Mouse (Mus musculus) hindbrain, embryonic 12.5 days (tissue): ENCODE measurements at regions not wholly inside any gene's neighbourhood (a gene's known extent, or its start where the extent isn't known, plus 50 kb on each side); places are given as distances from the start of the nearest gene placed in this dataset.

ENCODE experiments used
- ATAC-seq: fragments of 200-750 bp; cut with Nextera tagmentation; 2 replicates; pipeline ENCODE4 v1.8.0; 2017; ENCODE audit warnings: moderate TSS enrichment; ENCODE audit not compliant: low FRiP score
- H3K27ac ChIP-seq: fragments of 300-500 bp; sonication (generic); 2 replicates; pipeline ENCODE4 v1.5.1; 2016; ENCODE audit warnings: mild to moderate bottlenecking
- H3K27me3 ChIP-seq: fragments of 300-500 bp; sonication (generic); 2 replicates; pipeline ENCODE4 v1.6.1; 2016; ENCODE audit warnings: mild to moderate bottlenecking
- H3K36me3 ChIP-seq: fragments of 300-500 bp; sonication (generic); 2 replicates; pipeline ENCODE4 v1.6.1; 2016; ENCODE audit warnings: mild to moderate bottlenecking
- H3K4me1 ChIP-seq: fragments of 300-500 bp; sonication (generic); 2 replicates; pipeline ENCODE4 v1.6.1; 2016
- H3K4me2 ChIP-seq: fragments of 300-500 bp; sonication (generic); replicated peaks from 2 replicates; pipeline ENCODE4 v1.6.1; 2016; ENCODE audit warnings: mild to moderate bottlenecking
- H3K4me3 ChIP-seq: fragments of 300-500 bp; sonication (generic); 2 replicates; pipeline ENCODE4 v1.5.1; 2016; ENCODE audit warnings: mild to moderate bottlenecking
- H3K9ac ChIP-seq: fragments of 300-500 bp; sonication (generic); 2 replicates; pipeline ENCODE4 v1.6.1; 2016; ENCODE audit warnings: mild to moderate bottlenecking, moderate library complexity
- H3K9me3 ChIP-seq: fragments of 300-500 bp; sonication (generic); replicated peaks from 2 replicates; pipeline ENCODE4 v1.6.1; 2016; ENCODE audit warnings: mild to moderate bottlenecking
- WGBS: fragments of 180-500 bp; shearing (Covaris S2); methylation state at CpG from one replicate; pipeline ENCODE4 v1.1.7; 2016; 5-methylcytosine and 5-hydroxymethylcytosine counted together

DNA sequence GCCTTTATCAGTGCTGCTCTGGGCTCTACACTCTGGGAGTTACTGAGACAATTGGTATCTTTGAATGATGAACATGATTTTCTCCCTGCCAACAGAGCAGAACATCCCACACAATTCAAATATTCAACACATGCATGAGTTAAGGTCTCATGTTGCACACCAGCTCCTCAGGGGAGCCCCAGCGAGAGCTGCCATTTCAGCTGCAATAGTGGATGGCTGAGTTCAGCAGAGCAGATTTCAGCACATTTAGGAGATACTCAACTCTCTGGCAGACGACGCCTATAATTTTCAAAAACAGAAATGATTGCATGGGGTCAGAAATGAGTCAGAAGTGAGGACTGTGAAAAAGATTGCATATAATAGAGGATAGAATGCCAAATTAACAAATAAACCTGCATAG, 105.6 kb upstream of the Tyw5 start:
- H3K36me3 ChIP-seq: no peaks in the 10 kb centered on the region
- H3K9ac ChIP-seq: no peak overlapping the region
- H3K27ac ChIP-seq: no peak overlapping the region
- no peaks in the 10 kb centered on the region for H3K27me3 ChIP-seq
- H3K4me3 ChIP-seq: no peak overlapping the region
- 66% methylated on average over 3 of the region's 3 CpGs for WGBS
- no peak overlapping the region for H3K4me2 ChIP-seq
- H3K9me3 ChIP-seq: no peaks in the 10 kb centered on the region
- ATAC-seq: no peak
- no peaks in the 10 kb centered on the region for H3K4me1 ChIP-seq

DNA sequence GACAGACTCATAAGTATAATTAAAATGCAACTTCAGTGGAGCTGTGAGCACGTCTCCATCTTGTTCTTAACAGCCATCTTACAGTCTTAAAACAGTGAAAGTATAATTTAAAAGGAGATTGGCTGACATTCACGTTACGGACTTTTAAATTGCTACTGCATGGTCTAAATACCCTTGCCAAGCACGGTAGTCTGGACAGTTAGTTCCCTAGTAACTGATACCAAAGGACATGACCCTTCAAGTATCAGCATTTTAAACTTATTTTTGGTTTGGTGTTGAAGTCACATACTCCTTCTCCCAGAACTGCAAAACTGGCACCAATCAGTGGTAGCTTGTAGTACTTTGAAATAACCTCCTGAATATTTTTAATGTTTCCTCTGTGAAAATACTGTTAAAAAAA, 119.1 kb upstream of the Tyw5 start:
- no peak overlapping the region for H3K4me3 ChIP-seq
- H3K4me2 ChIP-seq: no peak overlapping the region
- no peak overlapping the region for H3K27ac ChIP-seq
- H3K9ac ChIP-seq: no peak overlapping the region
- H3K36me3 ChIP-seq: no peaks in the 10 kb centered on the region
- no peaks in the 10 kb centered on the region for H3K4me1 ChIP-seq
- 88% methylated on average over 4 of the region's 4 CpGs for WGBS
- H3K9me3 ChIP-seq: no peaks in the 10 kb centered on the region
- no peak for ATAC-seq
- H3K27me3 ChIP-seq: no peaks in the 10 kb centered on the region

DNA sequence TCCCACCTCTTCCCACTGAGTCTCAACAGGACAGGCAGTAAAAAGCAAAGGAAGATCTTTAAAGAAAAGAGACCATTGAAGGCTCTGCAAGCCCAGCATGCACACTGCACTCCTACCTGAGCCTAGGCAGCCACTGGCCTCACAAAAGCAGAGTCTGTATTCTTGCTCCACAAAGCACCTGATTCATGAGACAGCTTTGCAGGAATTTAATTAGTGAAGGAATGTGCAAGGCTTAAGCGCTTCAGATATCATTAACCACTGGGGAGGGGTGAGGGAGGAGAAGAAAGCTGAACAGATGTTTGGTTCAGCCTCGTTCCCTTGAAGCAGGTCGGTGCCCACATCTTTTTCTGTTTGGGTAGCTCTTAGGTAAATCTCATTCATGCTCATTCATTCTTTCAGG, 121.8 kb upstream of the Tyw5 start:
- H3K27ac ChIP-seq: no peak overlapping the region
- no peak overlapping the region for H3K9ac ChIP-seq
- no peaks in the 10 kb centered on the region for H3K27me3 ChIP-seq
- H3K36me3 ChIP-seq: no peaks in the 10 kb centered on the region
- no peak overlapping the region for H3K4me3 ChIP-seq
- no peak overlapping the region for H3K4me2 ChIP-seq
- no peaks in the 10 kb centered on the region for H3K9me3 ChIP-seq
- no peak for ATAC-seq
- WGBS: 30% methylated on average over 3 of the region's 3 CpGs
- H3K4me1 ChIP-seq: no peaks in the 10 kb centered on the region

DNA sequence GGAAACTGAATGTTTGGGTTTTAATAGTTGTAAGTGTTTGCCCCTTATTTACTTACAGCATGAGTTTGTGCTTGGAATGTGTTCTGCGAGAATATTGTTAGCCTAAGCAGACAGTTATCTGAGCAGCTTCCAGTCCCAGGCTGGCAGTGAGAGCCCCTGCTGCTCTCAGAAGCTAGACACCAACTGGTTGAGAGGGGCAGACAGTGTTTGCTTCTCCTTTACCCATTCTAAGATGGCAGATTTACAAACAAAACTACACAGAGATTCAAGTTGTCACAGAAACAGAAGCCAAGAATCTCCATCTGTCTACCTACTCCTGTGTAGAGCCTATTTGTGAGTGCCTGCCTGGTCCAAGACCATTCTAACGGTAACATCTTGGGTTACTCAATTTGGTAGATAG, 122.4 kb upstream of the Tyw5 start:
- no peak for ATAC-seq
- Histone ChIP-seq H3K27ac (no peak overlapping the region), H3K27me3 (no peaks in the 10 kb centered on the region), H3K4me3 (no peak overlapping the region), H3K4me2 (no peak overlapping the region), H3K4me1 (no peaks in the 10 kb centered on the region), H3K9ac (no peak overlapping the region), H3K36me3 (no peaks in the 10 kb centered on the region), H3K9me3 (no peaks in the 10 kb centered on the region)
- WGBS: 78% methylated on average over 2 of the region's 2 CpGs

DNA sequence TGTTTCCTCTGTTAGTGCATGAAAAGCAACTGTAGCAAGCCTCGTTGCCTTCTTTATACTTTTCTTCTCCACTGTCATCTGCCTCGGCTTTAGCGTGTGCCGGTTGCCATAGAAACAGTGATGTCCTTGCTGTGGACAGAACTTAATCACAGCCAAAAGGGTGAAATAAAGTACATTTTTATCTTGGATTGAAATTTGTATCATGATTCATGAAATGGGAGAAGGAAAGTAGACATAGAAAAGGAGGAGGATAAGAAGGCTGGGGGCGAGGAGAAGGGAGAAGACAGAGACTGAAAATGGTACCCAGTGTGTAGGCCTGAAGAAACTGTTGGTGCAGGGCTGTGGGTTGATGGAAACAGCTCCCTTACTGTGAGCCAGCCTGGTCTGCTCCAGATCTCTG, 130.5 kb upstream of the Tyw5 start:
- Histone ChIP-seq H3K9me3 (no peaks in the 10 kb centered on the region), H3K4me1 (no peaks in the 10 kb centered on the region), H3K4me3 (no peak overlapping the region), H3K9ac (no peak overlapping the region), H3K27ac (no peak overlapping the region), H3K36me3 (no peaks in the 10 kb centered on the region), H3K27me3 (no peaks in the 10 kb centered on the region), H3K4me2 (no peak overlapping the region)
- ATAC-seq: no peak
- 72% methylated on average over 5 of the region's 5 CpGs for WGBS

DNA sequence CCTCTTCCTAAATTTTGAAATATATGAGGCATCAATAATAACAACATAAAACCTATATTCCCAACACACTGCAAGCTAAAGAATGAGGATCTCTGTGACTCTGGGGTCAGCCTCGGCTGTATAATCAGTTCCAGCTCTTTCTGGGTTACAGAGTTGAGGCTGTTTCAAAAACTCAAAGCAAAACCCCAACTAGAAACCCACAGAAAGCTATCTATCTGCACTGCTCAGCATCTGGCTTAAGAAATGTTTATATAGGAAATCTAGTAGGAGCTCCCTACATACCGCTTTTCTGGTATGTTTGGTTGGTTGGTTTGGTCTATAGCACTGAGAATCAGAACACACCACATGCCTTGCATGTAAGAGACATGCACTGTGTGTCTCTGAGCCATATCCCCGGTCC, 137.8 kb upstream of the Tyw5 start:
- no peak overlapping the region for H3K27ac ChIP-seq
- H3K9me3 ChIP-seq: no peaks in the 10 kb centered on the region
- H3K9ac ChIP-seq: no peak overlapping the region
- 70% methylated on average over 3 of the region's 3 CpGs for WGBS
- no peak overlapping the region for H3K4me3 ChIP-seq
- no peak overlapping the region for H3K4me2 ChIP-seq
- ATAC-seq: no peak
- H3K36me3 ChIP-seq: no peaks in the 10 kb centered on the region
- H3K4me1 ChIP-seq: peaks cover 10% of the 10 kb centered on the region
- H3K27me3 ChIP-seq: no peaks in the 10 kb centered on the region

DNA sequence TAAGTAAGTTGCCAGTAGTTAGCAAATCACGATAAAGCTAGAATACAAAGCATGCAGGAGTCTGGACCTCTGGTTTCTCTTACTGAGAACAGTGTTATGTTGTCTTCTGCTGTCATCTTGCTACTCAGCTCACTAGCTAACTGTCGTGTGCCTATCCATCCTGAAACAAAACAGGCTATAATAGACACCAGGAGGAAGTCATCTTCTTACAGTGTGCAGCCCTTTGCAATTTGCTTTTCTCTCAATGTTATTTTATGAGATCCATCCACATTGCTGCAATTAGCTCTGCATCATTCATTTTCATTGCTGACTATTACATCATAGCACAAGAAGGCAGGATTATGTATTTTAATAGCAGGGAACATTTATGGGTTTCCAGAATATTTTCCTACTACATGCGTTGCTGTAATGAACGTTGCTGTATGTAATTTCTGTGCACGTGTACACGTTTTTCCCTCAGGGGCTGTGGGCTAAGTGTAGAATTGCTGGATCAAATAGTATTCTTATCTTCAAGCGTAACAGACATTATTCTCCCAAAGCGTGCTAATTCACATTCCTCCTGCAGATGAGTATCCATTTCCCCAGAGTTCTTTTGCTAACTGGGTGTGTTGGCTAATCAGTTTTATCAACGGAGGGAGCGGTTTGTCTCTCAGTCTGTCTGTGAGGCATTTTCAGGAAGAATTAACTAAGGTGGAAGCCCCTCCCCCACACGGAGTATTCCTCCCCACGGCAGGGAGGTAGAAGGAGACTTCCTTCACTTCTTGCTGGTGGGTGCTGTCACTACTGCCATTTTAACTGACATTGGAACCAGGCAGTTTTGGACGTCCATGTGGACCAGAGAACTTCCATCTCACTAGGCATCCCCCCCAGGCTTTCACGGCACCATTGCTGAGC, 139.1 kb upstream of the Tyw5 start:
- 60% methylated on average over 14 of the region's 14 CpGs for WGBS
- Histone ChIP-seq H3K4me2 (peak overlapping the region; percentile 14; the same call in 1 of the 2 replicates), H3K36me3 (no peaks in the 10 kb centered on the region), H3K9me3 (no peaks in the 10 kb centered on the region), H3K27ac (0 out of 2 replicates have a peak overlapping the region, but pooled peaks have one; percentile 30), H3K27me3 (no peaks in the 10 kb centered on the region), H3K4me3 (no peak overlapping the region), H3K9ac (no peak overlapping the region), H3K4me1 (peaks cover 10% of the 10 kb centered on the region)
- ATAC-seq: no peak

DNA sequence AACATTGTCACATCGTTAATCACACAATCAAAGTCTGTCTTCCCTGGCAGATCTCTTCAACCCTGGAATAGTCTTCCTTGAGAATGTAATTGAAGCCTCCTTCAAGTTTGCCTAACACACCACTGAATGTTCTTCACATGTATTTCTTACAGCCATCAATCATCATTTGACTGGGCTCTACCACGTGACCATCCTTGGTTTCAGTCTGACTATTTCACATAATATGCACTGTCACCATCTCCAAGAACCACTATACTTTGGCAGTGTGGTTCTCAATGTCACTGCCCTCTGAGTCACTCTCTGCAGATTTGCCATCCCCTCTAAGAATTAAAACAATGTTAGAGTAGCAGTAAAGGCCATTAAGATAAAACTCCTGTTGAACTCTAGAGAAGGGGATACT, 154.6 kb upstream of the Tyw5 start:
- H3K36me3 ChIP-seq: no peaks in the 10 kb centered on the region
- H3K4me3 ChIP-seq: no peak overlapping the region
- no peaks in the 10 kb centered on the region for H3K27me3 ChIP-seq
- 87% methylated on average over 2 of the region's 2 CpGs for WGBS
- no peak overlapping the region for H3K9ac ChIP-seq
- ATAC-seq: no peak
- no peaks in the 10 kb centered on the region for H3K4me1 ChIP-seq
- no peak overlapping the region for H3K27ac ChIP-seq
- H3K9me3 ChIP-seq: no peaks in the 10 kb centered on the region
- H3K4me2 ChIP-seq: no peak overlapping the region

DNA sequence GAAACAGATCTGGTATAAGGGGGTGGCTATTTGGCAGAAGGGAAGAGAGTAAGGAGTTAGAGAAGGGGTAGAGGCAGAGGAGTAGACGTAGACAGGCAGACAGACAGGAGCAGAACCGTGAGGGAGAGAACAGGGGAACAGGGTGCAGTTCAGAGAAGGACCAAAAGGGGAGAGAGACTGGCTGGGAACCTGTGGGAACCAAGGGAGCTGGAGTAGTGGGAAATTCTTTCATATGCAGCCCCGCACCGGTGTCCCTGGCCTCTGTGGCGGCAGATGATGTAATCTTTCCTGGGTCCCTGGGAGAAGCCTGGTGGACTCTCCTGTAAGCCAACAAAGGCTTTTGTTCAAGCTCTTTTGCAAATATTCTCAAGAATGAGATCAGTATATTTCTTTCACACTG, 157.8 kb upstream of the Tyw5 start:
- Histone ChIP-seq H3K4me1 (no peaks in the 10 kb centered on the region), H3K9me3 (peaks cover 11% of the 10 kb centered on the region), H3K27ac (no peak overlapping the region), H3K4me3 (no peak overlapping the region), H3K4me2 (no peak overlapping the region), H3K36me3 (no peaks in the 10 kb centered on the region), H3K27me3 (no peaks in the 10 kb centered on the region), H3K9ac (no peak overlapping the region)
- 49% methylated on average over 5 of the region's 5 CpGs for WGBS
- ATAC-seq: no peak

DNA sequence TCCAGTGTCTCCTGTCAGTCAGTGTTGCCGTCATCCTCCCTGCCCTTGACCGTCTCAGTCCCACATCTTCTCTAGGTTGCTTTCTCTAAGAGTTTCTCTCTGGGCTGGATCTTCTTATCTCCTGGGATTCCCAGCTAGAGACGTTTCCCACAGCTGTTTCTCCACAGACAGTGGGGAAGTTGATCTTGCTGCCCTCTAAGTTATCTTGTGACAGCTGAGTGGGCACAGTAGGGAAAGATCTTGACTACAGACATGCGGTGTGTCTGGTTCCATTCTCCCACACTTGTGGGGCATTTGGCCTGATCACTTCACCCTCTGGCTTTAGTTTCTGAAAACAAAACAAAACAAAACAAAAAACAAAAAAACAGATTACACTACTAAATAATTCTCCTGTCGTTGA, 165.2 kb upstream of the Tyw5 start:
- no peak for ATAC-seq
- WGBS: 81% methylated on average over 5 of the region's 5 CpGs
- Histone ChIP-seq H3K4me3 (no peak overlapping the region), H3K9me3 (peaks cover 11% of the 10 kb centered on the region), H3K27me3 (no peaks in the 10 kb centered on the region), H3K36me3 (no peaks in the 10 kb centered on the region), H3K4me1 (no peaks in the 10 kb centered on the region), H3K9ac (no peak overlapping the region), H3K27ac (no peak overlapping the region), H3K4me2 (no peak overlapping the region)

DNA sequence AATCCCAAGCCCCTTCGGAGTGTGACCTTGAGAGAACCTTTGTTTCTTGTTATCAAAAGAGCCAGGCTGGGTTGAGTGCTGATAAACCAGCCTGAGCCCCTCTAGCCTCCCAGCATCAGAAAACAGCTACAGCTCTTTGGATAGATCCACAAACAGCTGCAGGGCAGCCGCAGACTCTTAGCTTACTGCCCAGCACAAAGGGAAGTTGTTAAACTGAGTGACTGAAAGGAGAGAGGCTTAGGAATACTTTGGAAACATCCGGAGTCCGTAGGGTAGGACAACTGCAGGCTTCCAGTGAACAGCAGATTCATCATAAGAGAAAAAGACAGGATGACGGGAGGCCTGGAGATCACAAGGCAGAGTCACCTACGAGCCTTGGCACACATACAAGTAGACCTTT, 166.9 kb upstream of the Tyw5 start:
- WGBS: 81% methylated on average over 6 of the region's 6 CpGs
- H3K4me2 ChIP-seq: no peak overlapping the region
- no peak overlapping the region for H3K27ac ChIP-seq
- no peak overlapping the region for H3K9ac ChIP-seq
- no peaks in the 10 kb centered on the region for H3K27me3 ChIP-seq
- H3K4me3 ChIP-seq: no peak overlapping the region
- no peaks in the 10 kb centered on the region for H3K36me3 ChIP-seq
- ATAC-seq: no peak
- H3K4me1 ChIP-seq: no peaks in the 10 kb centered on the region
- peaks cover 2% of the 10 kb centered on the region; the same call in 1 of the 2 replicates for H3K9me3 ChIP-seq

DNA sequence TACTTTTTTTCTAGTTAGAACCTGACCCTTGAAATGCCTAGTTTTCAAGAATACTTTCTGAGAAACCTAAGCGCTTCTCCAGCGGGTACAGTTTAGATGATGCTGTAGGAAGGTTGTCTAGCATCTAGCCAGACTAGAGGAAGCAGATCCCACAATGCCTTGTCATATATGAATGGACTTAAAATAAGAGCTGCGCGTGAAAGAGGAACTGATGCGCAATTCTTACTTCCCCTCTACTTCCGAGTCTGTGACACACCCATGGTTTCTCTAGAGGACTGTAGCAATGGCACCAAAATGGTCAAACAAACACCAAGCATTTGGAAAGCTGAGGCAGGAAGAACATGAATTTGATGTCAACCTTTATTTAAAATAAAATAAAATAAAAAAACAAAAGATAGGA, 167.6 kb upstream of the Tyw5 start:
- H3K4me3 ChIP-seq: no peak overlapping the region
- no peak for ATAC-seq
- 95% methylated on average over 6 of the region's 6 CpGs for WGBS

DNA sequence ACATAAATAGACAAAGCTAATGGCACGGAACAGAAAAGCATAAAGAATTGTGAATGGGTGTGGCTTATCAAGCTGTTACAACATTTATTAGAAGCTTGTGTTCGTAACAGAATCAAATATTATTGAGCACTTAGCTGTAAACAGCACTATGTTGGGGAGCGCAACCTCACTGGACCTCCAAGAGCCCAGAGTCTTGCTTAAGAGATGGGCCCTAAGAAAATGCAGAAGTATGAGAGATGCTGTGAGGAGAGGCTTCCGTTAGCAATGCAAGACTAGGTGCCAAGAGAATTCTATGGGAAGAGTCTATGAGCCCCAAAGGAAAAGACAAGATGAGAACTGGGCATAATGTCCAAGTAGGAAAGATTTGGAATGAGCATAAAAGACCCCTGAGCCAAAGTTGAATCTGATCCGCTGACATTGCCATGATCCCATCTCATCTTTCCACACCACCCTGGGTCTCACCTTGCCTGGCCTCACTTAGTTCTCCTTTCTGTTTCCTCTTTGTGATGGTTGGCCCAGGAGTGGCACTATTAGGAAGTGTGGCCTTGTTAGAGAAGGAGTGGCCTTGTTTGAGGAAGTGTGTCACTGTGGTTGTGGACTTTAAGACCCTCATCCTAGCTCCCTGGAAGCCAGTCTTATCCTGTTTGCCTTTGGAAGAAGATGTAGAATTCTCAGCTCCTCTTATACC, 169.3 kb upstream of the Tyw5 start:
- no peak for ATAC-seq
- no peaks in the 10 kb centered on the region for H3K36me3 ChIP-seq
- H3K27me3 ChIP-seq: no peaks in the 10 kb centered on the region
- H3K4me1 ChIP-seq: no peaks in the 10 kb centered on the region
- no peak overlapping the region for H3K4me3 ChIP-seq
- H3K4me2 ChIP-seq: no peak overlapping the region
- no peak overlapping the region for H3K27ac ChIP-seq
- H3K9ac ChIP-seq: no peak overlapping the region
- WGBS: 91% methylated on average over 5 of the region's 5 CpGs
- H3K9me3 ChIP-seq: no peaks in the 10 kb centered on the region

More for the DNA sequence above, 167.6 kb upstream of the Tyw5 start:
- Histone ChIP-seq H3K4me1 (no peaks in the 10 kb centered on the region), H3K36me3 (no peaks in the 10 kb centered on the region), H3K27ac (no peak overlapping the region), H3K9ac (no peak overlapping the region), H3K9me3 (no peaks in the 10 kb centered on the region), H3K4me2 (no peak overlapping the region), H3K27me3 (no peaks in the 10 kb centered on the region)
